Mouse (Mus musculus): ENCODE results near the gene Higd2a.

DNA sequence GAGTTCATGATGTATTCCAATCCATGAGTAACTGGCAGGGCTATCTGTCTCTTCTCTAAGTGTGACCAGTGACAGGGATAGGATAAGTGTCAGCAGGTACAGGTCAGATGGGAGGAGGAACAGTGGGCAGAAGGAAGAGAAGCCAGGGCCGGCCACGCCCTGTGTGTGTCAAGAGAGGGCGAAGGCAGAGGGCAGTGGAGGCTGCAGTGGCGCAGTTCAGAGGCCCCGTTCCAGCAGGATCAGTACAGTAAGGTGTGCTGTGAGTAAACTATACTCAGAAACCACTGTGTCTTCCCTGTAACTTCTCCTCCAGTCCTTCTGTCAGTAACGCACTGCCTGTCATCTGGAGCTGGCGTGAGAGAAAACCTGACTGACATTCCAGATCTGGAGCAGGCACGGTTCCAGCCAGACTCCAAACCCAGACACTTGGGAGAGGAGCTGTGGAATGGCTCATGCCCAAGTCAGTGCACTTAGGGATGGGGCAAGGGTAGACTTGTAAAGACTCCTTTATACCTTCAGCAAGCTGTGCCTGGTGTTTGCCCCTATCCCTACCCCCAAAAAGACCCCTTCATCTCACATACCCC is 6.2 kb downstream of the Higd2a start:
- no peak for TF ChIP-seq HCFC1 (IDR thresholded peaks at IDR 0.05; ENCODE audit: borderline replicate concordance, insufficient read depth, low read length)
- TF ChIP-seq MAFK (IDR thresholded peaks at IDR 0.05; ENCODE audit: insufficient read depth, low read depth, low read length): no peak
- TF ChIP-seq ZNF384 (IDR thresholded peaks at IDR 0.05; ENCODE audit: low read depth, low read length): no peak
